Mouse (Mus musculus) spleen, postnatal 4 days (tissue): Measurements from ENCODE around the gene Ccdc88a.
A peak's percentile ranks its signal among the peaks of the same experiment; 100 is the strongest.
"Not testable (repeated sequence)": the region's sequence is repeated elsewhere in the genome, so short reads cannot be mapped to it uniquely, and the experiment has no call there.

Experiments used
- DNase-seq, 2 experiments: peaks; one replicate each; pipeline ENCODE4 v3.0.0; 2022; ENCODE audit warnings: low spot score in 2 of 2

The Ccdc88a gene

GRCm38 (mm10) chr11:29448741-29449140 is 75.3 kb downstream of the Ccdc88a start:
- no peak for DNase-seq

GRCm38 (mm10) chr11:29474676-29475075 is 101.2 kb downstream of the Ccdc88a start:
- DNase-seq = no peak

GRCm38 (mm10) chr11:29493135-29493534 is 119.7 kb downstream of the Ccdc88a start:
- DNase-seq = no peak

- DNase-seq = no peak
Observed at GRCm38 (mm10) chr11:29496962-29497361, 123.5 kb downstream of the Ccdc88a start.

- no peak for DNase-seq
Observed at GRCm38 (mm10) chr11:29503948-29504893, 130.8 kb downstream of the Ccdc88a start.

- no peak for DNase-seq
Observed at GRCm38 (mm10) chr11:29504899-29505625, 131.6 kb downstream of the Ccdc88a start.

- no peak for DNase-seq
Observed at GRCm38 (mm10) chr11:29509421-29509820, 136.0 kb downstream of the Ccdc88a start.

- no peak for DNase-seq
Observed at GRCm38 (mm10) chr11:29512818-29513535, 139.5 kb downstream of the Ccdc88a start.

- no peak for DNase-seq
Observed at GRCm38 (mm10) chr11:29514325-29514681, 140.8 kb downstream of the Ccdc88a start.

- peak; percentile 93 to 95 for DNase-seq
Observed at GRCm38 (mm10) chr11:29514682-29515412, 141.4 kb downstream of the Ccdc88a start, which contains the start of gene Prorsd1. Gene Prorsd1 (minus strand): TSS chr11:29515033.

- DNase-seq = peak; percentile 71 to 85
Observed at GRCm38 (mm10) chr11:29525988-29526794, 152.7 kb downstream of the Ccdc88a start, which contains the start of gene Mtif2. Gene Mtif2 (plus strand): TSS chr11:29526408.

- DNase-seq = no peak
Observed at GRCm38 (mm10) chr11:29538201-29538600, 164.7 kb downstream of the Ccdc88a start.

- DNase-seq = no peak
Observed at GRCm38 (mm10) chr11:29544225-29544945, 170.9 kb downstream of the Ccdc88a start.

GRCm38 (mm10) chr11:29545150-29545752 is 171.8 kb downstream of the Ccdc88a start:
- not testable (repeated sequence) for DNase-seq

- not testable (repeated sequence) for DNase-seq
Observed at GRCm38 (mm10) chr11:29546297-29546696, 172.8 kb downstream of the Ccdc88a start.

GRCm38 (mm10) chr11:29546762-29547161 is 173.3 kb downstream of the Ccdc88a start:
- no peak for DNase-seq

- DNase-seq = no peak
Observed at GRCm38 (mm10) chr11:29547249-29547751, 173.8 kb downstream of the Ccdc88a start.

GRCm38 (mm10) chr11:29547752-29548503 is 174.5 kb downstream of the Ccdc88a start, which contains the start of the genes Clhc1 and Rps27a:
Gene Clhc1 (plus strand): TSS chr11:29547950.
Gene Rps27a (minus strand): TSS chr11:29548109.
- peak; percentile 96 to 99 for DNase-seq
